Mouse (Mus musculus) lung, adult 2 months (tissue): ENCODE data around the gene Dnajc28. TPM values are rescaled to one million over a fixed set of nuclear protein-coding genes. Genes with fewer than 3 reads are reported as not detected.
"Not testable (repeated sequence)": the region's sequence is repeated elsewhere in the genome, so short reads cannot be mapped to it uniquely, and the experiment has no call there.

Experiments used
- DNase-seq: peaks from one replicate; pipeline ENCODE4 v3.0.0; 2022
- H3K4me1 ChIP-seq: fragments of 200-500 bp; 2 replicates; pipeline ENCODE4 v1.6.1; 2011; ENCODE audit warnings: low read length; ENCODE audit not compliant: control insufficient read depth, insufficient read depth
- H3K4me3 ChIP-seq: fragments of 200-500 bp; replicated peaks from 2 replicates; pipeline ENCODE3; 2011; ENCODE audit warnings: low read depth, mild to moderate bottlenecking, control low read depth, low read length; ENCODE audit errors: extremely low read depth
- CTCF ChIP-seq: fragments of 200-500 bp; IDR thresholded peaks from 2 replicates; pipeline ENCODE4 v1.5.1; 2011; ENCODE audit warnings: mild to moderate bottlenecking, low read length, control low read depth; ENCODE audit not compliant: insufficient read depth
- POLR2A ChIP-seq: fragments of 200-500 bp; IDR thresholded peaks from 2 replicates; pipeline ENCODE4 v1.6.1; 2011; ENCODE audit warnings: low read depth, mild to moderate bottlenecking, control low read depth, low read length, borderline replicate concordance; ENCODE audit errors: extremely low read depth
- WGBS: fragments of 180-500 bp; shearing (Covaris S2); methylation state at CpG from one replicate; pipeline ENCODE4 v1.1.7; 2018; 5-methylcytosine and 5-hydroxymethylcytosine counted together
- polyA plus RNA-seq: library from polyadenylated mRNA; depleted of rRNA; stranded (reverse); fragments of >200 nt; gene quantifications from 2 replicates; pipeline ENCODE4 v1.2.3, GENCODE M21; 2012

Dnajc28 gene
- polyA plus RNA-seq, 1 experiment = 1.7 TPM

DNA sequence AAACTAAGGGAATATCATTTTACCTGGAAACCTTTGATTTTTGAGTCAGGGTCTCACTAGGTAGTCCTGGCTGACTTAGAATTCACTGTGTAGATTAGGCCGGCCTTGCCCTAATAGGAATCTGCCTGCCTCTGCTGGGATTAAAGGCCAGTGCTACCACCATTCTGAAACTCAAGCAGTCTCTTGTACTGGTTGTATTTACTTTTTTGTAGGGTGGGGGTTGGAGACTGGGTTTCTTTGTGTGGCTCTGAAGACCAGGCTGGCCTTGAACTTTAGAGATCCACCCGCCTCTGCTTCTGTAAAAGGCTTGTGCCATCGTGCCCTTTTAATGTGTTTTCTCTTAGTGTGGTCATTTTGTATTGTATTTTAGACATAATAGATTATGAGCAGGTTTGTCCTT, 30.4 kb upstream of the Dnajc28 start:
- Histone ChIP-seq H3K4me3 (no peak overlapping the region), H3K4me1 (no peaks in the 10 kb centered on the region)
- TF ChIP-seq CTCF (no peak), POLR2A (no peak)
- DNase-seq = no peak
- 25% methylated on average over 3 of the region's 3 CpGs for WGBS

DNA sequence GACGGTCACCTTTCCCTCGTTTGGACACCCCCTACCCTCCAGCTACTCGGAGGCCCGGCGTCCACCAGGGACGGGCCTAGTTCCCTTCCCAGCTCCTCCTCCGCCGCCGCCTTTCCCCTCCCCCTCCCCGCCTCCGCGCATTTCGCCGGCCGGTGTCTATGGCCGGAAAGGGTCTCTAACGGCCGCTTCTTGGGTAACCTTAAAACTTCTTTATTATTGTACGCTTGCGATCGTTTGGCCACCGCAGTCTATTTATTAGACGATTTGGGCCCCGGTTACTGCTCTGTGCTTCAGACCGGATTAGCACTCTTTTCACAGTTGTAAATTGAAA, 29.4 kb upstream of the Dnajc28 start:
- H3K4me3 ChIP-seq = peak overlapping the region; percentile 82
- peak; percentile 82 for DNase-seq
- 1% methylated on average over 25 of the region's 25 CpGs for WGBS
- H3K4me1 ChIP-seq = no peaks in the 10 kb centered on the region
- TF ChIP-seq CTCF (no peak), POLR2A (peak; percentile 58; the same call in 1 of the 2 replicates)

GRCm38 (mm10) chr16:91647461-91648219, 28.8 kb upstream of the Dnajc28 start, which contains the start of gene Son:
TSS of gene Son (plus strand) at chr16:91647506.
- WGBS = under 1% methylated on average over 70 of the region's 70 CpGs

GRCm38 (mm10) chr16:91646681-91647419, 28.0 kb upstream of the Dnajc28 start, which contains the start of gene Gart:
TSS of gene Gart (minus strand) at chr16:91646952.
- H3K4me1 ChIP-seq = no peaks in the 10 kb centered on the region
- under 1% methylated on average over 58 of the region's 59 CpGs for WGBS
- TF ChIP-seq POLR2A (peak; percentile 99), CTCF (no peak)
- peak within 1 kb of the TSS; percentile 98 for H3K4me3 ChIP-seq
- DNase-seq = peak; percentile 93

More at GRCm38 (mm10) chr16:91647461-91648219, 28.8 kb upstream of the Dnajc28 start, which contains the start of gene Son:
- Histone ChIP-seq H3K4me1 (no peaks in the 10 kb centered on the region), H3K4me3 (peak within 1 kb of the TSS; percentile 98)
- DNase-seq = peak; percentile 93
- TF ChIP-seq POLR2A (peak; percentile 97), CTCF (no peak)

GRCm38 (mm10) chr16:91645995-91646602, 27.3 kb upstream of the Dnajc28 start:
- Histone ChIP-seq H3K4me1 (no peaks in the 10 kb centered on the region), H3K4me3 (peak overlapping the region; percentile 98)
- TF ChIP-seq POLR2A (no peak), CTCF (no peak)
- 5% methylated on average over 11 of the region's 11 CpGs for WGBS
- no peak for DNase-seq

GRCm38 (mm10) chr16:91645420-91645819, 26.6 kb upstream of the Dnajc28 start:
- 40% methylated on average over 1 of the region's 2 CpGs for WGBS
- not testable (repeated sequence) for DNase-seq, H3K4me1 ChIP-seq, H3K4me3 ChIP-seq

DNA sequence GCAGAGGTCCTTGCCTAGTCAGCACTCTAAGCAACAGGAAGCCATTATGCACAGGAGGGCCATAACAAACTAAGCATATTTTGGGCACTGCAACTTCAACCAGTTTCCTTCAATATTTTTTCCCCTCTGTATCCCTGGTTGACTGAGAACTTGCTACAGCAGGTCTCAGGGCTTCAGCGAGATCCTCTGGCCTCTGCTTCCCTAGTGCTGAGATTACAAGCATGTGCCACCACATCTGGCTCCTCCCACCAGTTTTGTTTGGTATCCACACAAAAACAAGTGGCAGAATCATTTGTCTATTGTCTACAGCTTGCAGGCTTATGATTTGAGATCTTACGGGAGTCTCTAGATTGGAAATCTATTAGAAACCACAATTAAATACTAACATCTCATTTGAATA, 26.1 kb upstream of the Dnajc28 start:
- TF ChIP-seq POLR2A = no peak
- no peak for TF ChIP-seq CTCF
- 77% methylated on average over 2 of the region's 2 CpGs for WGBS
- Histone ChIP-seq H3K4me3 (no peak overlapping the region), H3K4me1 (no peaks in the 10 kb centered on the region)
- no peak for DNase-seq

DNA sequence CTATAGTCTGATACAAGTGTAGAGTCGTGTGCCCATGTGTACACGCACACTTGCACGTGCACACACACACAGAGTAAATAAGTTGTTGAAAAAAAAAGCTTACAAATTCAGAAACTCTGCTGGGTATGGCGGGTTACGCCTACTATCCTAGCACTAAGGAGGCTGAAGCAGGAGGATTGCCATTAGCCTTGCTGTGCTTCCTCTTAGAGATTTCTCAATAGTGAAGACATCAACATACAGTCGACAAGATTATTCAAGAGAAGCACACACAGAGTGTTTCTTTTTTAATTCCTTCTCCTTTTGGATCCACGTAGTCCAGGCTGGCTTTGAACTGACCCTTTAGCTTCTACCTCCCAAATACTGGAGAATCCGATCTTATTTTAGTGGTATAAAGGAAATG, 21.3 kb upstream of the Dnajc28 start:
- no peaks in the 10 kb centered on the region for H3K4me1 ChIP-seq
- whole genome bisulfite sequencing = 90% methylated on average over 8 of the region's 8 CpGs
- TF ChIP-seq POLR2A (no peak), CTCF (no peak)

DNA sequence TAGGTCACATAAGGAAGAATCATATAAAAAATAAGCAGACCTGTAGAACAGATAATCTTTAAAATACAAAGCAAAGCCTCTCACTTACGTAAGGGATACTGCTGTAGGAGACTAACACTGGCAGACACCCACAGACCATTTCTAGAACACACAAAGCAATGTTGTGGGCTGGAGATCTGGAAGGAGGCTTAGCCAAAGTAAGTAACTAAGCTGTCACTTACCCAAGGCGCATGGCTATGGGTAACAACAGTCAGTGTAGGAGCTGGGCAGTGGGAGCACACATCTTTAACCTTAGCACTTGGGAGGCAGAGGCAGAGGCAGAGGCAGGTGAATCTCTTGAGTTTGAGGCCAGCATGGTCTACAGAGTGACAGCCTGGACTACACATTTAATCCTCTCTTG, 20.8 kb upstream of the Dnajc28 start:
- TF ChIP-seq CTCF = no peak
- no peak for TF ChIP-seq POLR2A
- H3K4me1 ChIP-seq = no peaks in the 10 kb centered on the region
- WGBS = 98% methylated on average over 2 of the region's 2 CpGs
- no peak for DNase-seq
- no peak overlapping the region for H3K4me3 ChIP-seq

More for the DNA sequence above, 21.3 kb upstream of the Dnajc28 start:
- DNase-seq = no peak
- no peak overlapping the region for H3K4me3 ChIP-seq

- Histone ChIP-seq H3K4me1 (no peaks in the 10 kb centered on the region), H3K4me3 (no peak overlapping the region)
- WGBS = 93% methylated on average over 5 of the region's 5 CpGs
- no peak for DNase-seq
- TF ChIP-seq CTCF = no peak
- no peak for TF ChIP-seq POLR2A
These were observed 20.3 kb upstream of the Dnajc28 start for GRCm38 (mm10) chr16:91639161-91639560.
